Mouse (Mus musculus): ENCODE measurements around the gene Nfkbid. TPM values are rescaled to one million over a fixed set of nuclear protein-coding genes. Genes with fewer than 3 reads are reported as not detected.

The Nfkbid gene
- polyA plus RNA-seq, 1 experiment from 2014 or later: 1.8 TPM

DNA sequence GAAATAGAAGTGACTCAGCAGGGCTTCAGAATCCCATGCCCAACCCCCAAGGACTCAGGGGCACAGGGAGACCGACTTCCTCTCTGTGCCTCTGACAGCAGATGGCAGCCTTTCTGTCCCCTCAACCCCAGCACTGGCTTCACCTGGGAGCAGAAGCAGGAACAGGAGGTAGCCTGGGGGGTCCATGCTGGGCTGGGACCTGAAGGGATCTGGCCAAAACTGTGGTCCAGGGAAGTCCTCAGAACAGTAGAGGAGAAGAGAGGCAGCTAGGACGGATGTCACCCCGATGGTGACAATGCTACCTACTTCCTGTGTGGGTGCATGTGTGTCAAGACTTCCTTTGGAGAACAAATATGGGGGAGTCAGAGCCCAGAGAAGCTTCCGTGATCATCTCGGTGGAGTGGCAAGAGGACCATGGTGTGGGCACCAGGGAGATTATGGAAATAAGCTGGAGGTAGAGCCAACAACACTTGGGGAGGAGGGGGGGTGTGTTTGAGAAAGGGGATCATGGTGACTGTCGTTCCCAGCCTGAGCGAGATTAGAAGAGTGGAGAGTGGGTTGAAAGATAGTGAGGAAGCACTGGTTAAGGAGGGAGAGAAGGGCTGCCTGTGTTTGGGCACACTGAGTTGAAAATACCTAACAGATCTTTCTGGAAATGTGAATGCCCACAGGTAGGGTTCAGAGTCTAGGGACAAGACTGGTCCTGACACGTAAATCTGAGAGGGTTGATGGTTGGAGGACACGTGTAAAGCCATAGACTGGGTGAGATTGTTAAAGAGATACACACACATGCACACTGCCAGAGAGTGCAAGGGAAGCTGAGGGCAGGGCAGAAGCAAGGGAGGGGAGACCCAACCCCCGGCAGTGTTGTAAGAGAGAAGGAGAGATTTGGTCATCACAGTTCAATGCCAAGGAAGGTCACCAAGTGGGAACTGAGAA lies 1.7 kb upstream of the Nfkbid start, which contains the start of gene Hcst:
TSS of gene Hcst (minus strand) at position 294 of the 939 bp plus-strand sequence.
- Histone ChIP-seq H3K4me2 (peak within 1 kb of the TSS; percentile 74), H3K36me3 (ENCODE audit: control insufficient read depth, insufficient read depth, low read length) (no peaks in the 10 kb centered on the region), H3K4me1 (replicated peaks; ENCODE audit: control insufficient read depth, insufficient read depth, low read length) (0 out of 2 replicates have a peak, but pooled peaks cover 5% of the 10 kb centered on the region), H3K9me3 (ENCODE audit: control insufficient read depth, low read length) (no peaks in the 10 kb centered on the region), H3K9ac (ENCODE audit: low read depth, low read length) (no peak within 1 kb of the TSS), H3K27ac (ENCODE audit: low read depth, low read length) (peak within 1 kb of the TSS; percentile 39; the same call in 1 of the 2 replicates), H3K27me3 (replicated peaks; ENCODE audit: control insufficient read depth, insufficient read depth, low read length) (no peaks in the 10 kb centered on the region), H3K4me3 (ENCODE audit: low read depth, low read length) (peak within 1 kb of the TSS; percentile 5; the same call in 1 of the 2 replicates)
- DNase-seq (ENCODE audit: low spot score): no peak
- WGBS: 30% methylated on average over 10 of the region's 10 CpGs
- ATAC-seq (replicated peaks; ENCODE audit: low FRiP score): 0 out of 2 replicates have a peak, but pooled peaks have one; percentile 21

DNA sequence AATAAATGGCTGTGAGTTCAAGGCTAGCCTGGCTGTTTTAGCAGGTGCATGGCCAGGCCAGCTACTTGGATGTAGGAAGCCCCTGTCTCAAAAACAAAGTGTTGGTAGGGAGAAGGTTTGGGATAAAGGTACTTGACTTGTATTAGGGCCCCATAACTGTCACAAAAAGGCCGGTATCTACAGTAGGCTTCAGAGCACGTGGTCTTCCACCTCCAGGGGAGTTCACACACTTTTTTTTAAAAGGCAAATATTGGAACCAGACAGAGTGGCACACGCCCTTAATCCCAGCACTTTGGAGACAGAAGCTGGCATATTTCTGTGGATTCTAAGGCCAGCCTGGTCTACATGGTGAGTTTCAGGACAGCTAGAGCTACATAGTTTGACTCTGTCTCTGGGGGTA lies 859 bp upstream of the Nfkbid start:
- Histone ChIP-seq H3K36me3 (ENCODE audit: control insufficient read depth, insufficient read depth, low read length) (peaks cover 2% of the 10 kb centered on the region; the same call in 1 of the 2 replicates), H3K4me1 (replicated peaks; ENCODE audit: control insufficient read depth, insufficient read depth, low read length) (0 out of 2 replicates have a peak, but pooled peaks cover 5% of the 10 kb centered on the region), H3K4me2 (peak overlapping the region; percentile 74), H3K9ac (ENCODE audit: low read depth, low read length) (no peak overlapping the region), H3K9me3 (ENCODE audit: control insufficient read depth, low read length) (no peaks in the 10 kb centered on the region), H3K27me3 (replicated peaks; ENCODE audit: control insufficient read depth, insufficient read depth, low read length) (no peaks in the 10 kb centered on the region), H3K4me3 (ENCODE audit: low read depth, low read length) (no peak overlapping the region), H3K27ac (ENCODE audit: low read depth, low read length) (no peak overlapping the region)
- DNase-seq (ENCODE audit: low spot score): no peak
- ATAC-seq (replicated peaks; ENCODE audit: low FRiP score): no peak
- 69% methylated on average over 3 of the region's 3 CpGs for WGBS

DNA sequence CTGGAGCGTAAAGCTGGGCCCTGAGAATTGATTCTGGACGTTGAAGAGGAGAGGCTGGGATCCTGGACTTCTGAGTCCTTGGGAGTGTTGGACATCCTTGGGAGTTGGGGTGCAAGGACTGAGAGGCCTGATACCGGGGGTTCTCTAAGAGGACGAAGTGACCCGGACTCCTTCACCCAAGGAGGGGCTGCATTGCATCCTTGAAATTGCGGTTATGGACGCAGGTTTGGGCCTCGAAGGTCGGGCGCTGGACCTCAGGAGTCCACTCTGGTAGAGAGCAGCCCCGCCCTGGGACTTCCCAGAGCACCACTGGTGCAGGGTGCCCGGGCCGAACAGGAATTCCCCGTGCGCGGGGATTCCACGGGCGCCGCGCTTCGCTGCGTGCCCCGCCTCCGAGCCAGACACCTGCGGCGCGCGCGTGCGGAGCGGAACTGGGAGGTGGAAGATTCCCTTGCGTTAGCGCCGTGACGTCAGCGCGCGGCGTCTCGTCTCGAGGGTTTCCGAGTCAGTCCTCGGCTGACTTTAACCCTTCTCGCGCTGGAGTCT lies 431 bp downstream of the Nfkbid start:
- peak overlapping the region; percentile 74 for H3K4me2 ChIP-seq
- H3K9me3 ChIP-seq (ENCODE audit: control insufficient read depth, low read length): no peaks in the 10 kb centered on the region
- H3K4me1 ChIP-seq (replicated peaks; ENCODE audit: control insufficient read depth, insufficient read depth, low read length): 0 out of 2 replicates have a peak, but pooled peaks cover 5% of the 10 kb centered on the region
- peak overlapping the region; percentile 50 for H3K9ac ChIP-seq (ENCODE audit: low read depth, low read length)
- under 1% methylated on average over 45 of the region's 45 CpGs for WGBS
- DNase-seq (ENCODE audit: low spot score): peak; percentile 79
- H3K36me3 ChIP-seq (ENCODE audit: control insufficient read depth, insufficient read depth, low read length): peaks cover 8% of the 10 kb centered on the region; the same call in 1 of the 2 replicates
- H3K4me3 ChIP-seq (ENCODE audit: low read depth, low read length): peak overlapping the region; percentile 48
- no peak overlapping the region for H3K27ac ChIP-seq (ENCODE audit: low read depth, low read length)
- ATAC-seq (replicated peaks; ENCODE audit: low FRiP score): peak; percentile 65
- H3K27me3 ChIP-seq (replicated peaks; ENCODE audit: control insufficient read depth, insufficient read depth, low read length): no peaks in the 10 kb centered on the region

DNA sequence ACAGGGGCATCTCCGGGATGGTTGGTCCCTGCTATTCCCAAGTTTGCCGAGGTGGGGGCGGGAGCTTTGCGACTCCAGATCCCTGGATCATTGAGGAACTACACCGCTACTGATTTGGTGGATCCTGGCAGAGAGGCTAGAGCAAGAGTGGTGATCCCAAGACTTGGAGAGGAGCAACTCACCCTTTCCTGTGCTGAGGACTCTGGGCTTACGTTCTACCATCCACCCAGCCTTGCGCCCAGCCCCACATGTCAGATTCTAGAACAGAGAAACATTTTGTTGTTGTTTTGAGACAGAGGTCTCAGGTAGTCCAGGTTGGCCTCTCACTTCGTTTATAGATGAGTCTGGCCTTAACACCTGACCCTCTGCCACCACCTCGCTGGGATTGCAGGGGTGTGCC lies 1.0 kb downstream of the Nfkbid start:
- peak overlapping the region; percentile 48 for H3K4me3 ChIP-seq (ENCODE audit: low read depth, low read length)
- no peaks in the 10 kb centered on the region for H3K9me3 ChIP-seq (ENCODE audit: control insufficient read depth, low read length)
- H3K36me3 ChIP-seq (ENCODE audit: control insufficient read depth, insufficient read depth, low read length): peaks cover 12% of the 10 kb centered on the region; the same call in 1 of the 2 replicates
- no peak overlapping the region for H3K27ac ChIP-seq (ENCODE audit: low read depth, low read length)
- WGBS: 6% methylated on average over 9 of the region's 9 CpGs
- peak overlapping the region; percentile 50 for H3K9ac ChIP-seq (ENCODE audit: low read depth, low read length)
- H3K27me3 ChIP-seq (replicated peaks; ENCODE audit: control insufficient read depth, insufficient read depth, low read length): no peaks in the 10 kb centered on the region
- DNase-seq (ENCODE audit: low spot score) (no peak), ATAC-seq (replicated peaks; ENCODE audit: low FRiP score) (no peak)
- H3K4me2 ChIP-seq: peak overlapping the region; percentile 74
- H3K4me1 ChIP-seq (replicated peaks; ENCODE audit: control insufficient read depth, insufficient read depth, low read length): 0 out of 2 replicates have a peak, but pooled peaks cover 5% of the 10 kb centered on the region

DNA sequence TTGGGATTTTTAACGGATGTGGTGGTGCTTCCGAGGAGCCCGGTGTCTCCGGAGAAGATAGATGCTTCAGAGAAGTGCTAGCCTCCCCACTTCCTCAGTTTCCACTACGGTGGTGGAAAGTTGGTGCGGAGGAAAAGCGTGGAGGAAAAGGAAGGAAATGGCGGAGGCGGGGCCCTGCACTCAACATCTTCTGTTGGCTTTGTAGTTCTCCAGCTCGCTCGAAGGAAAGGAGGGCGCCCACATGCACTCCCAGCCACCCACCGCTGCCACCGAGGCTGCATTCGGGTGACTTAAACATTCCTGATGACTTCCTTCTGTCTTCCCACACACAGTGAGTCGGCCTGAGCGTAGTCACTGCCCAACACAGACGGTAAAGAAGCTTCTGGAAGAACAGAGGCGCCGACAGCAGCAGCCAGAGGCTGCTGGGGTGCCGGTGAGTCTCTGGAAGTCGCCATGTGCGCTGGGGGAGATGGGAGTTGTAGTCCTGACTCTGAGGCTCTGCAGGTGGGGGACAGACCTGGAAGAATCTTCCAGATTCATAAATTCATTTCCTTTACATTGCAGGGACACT lies 1.6 kb downstream of the Nfkbid start:
- Histone ChIP-seq H3K9me3 (ENCODE audit: control insufficient read depth, low read length) (no peaks in the 10 kb centered on the region), H3K4me2 (peak overlapping the region; percentile 74), H3K4me3 (ENCODE audit: low read depth, low read length) (peak overlapping the region; percentile 48), H3K9ac (ENCODE audit: low read depth, low read length) (peak overlapping the region; percentile 50), H3K36me3 (ENCODE audit: control insufficient read depth, insufficient read depth, low read length) (peaks cover 12% of the 10 kb centered on the region; the same call in 1 of the 2 replicates), H3K4me1 (replicated peaks; ENCODE audit: control insufficient read depth, insufficient read depth, low read length) (0 out of 2 replicates have a peak, but pooled peaks cover 5% of the 10 kb centered on the region), H3K27ac (ENCODE audit: low read depth, low read length) (no peak overlapping the region), H3K27me3 (replicated peaks; ENCODE audit: control insufficient read depth, insufficient read depth, low read length) (no peaks in the 10 kb centered on the region)
- ATAC-seq (replicated peaks; ENCODE audit: low FRiP score) (no peak), DNase-seq (ENCODE audit: low spot score) (no peak)
- 27% methylated on average over 23 of the region's 23 CpGs for WGBS

DNA sequence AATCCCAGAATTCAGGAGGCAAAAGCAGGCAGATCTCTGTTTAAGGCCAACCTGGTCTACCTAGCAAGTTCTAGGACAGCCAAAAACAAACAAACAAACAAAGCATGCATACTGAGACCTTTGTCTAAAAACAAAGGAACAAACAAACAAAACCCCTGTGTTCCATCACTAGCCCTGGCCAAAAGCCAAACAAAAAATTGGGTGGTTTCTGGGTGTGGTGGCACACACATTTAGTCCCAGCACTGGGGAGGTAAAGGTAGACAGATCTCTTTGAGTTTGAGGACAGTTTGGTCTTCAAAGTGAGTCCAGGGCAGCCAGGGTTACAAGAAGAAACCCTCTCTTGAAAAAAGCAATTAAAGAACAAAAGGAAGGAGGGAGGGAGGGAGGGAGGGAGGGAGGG lies 7.8 kb downstream of the Nfkbid start:
- no peak overlapping the region for H3K4me2 ChIP-seq
- H3K27ac ChIP-seq (ENCODE audit: low read depth, low read length): no peak overlapping the region
- no peak overlapping the region for H3K4me3 ChIP-seq (ENCODE audit: low read depth, low read length)
- H3K27me3 ChIP-seq (replicated peaks; ENCODE audit: control insufficient read depth, insufficient read depth, low read length): no peaks in the 10 kb centered on the region
- no peak for ATAC-seq (replicated peaks; ENCODE audit: low FRiP score)
- no peak for DNase-seq (ENCODE audit: low spot score)
- no peaks in the 10 kb centered on the region for H3K4me1 ChIP-seq (replicated peaks; ENCODE audit: control insufficient read depth, insufficient read depth, low read length)
- no peaks in the 10 kb centered on the region for H3K9me3 ChIP-seq (ENCODE audit: control insufficient read depth, low read length)
- H3K36me3 ChIP-seq (ENCODE audit: control insufficient read depth, insufficient read depth, low read length): peaks cover 12% of the 10 kb centered on the region; the same call in 1 of the 2 replicates
- no peak overlapping the region for H3K9ac ChIP-seq (ENCODE audit: low read depth, low read length)

DNA sequence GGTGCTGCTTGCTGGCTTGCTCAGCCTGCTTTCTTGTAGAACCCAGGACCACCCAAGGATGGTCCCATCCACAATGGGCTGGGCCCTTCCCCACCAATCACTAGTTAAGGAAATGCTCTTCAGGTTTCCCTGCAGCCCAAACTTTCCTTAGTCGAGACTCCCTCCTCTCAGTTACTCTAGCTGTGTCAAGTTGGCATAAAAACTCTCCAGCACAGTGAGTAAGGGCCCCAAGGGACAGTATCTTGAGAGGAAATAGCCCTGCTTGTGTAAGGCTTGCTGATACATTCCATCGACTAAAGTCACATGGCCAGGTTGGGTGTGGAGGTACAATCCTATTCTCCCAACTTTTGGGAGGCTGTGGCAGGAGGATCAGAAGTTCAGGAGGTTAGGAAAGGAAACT lies 8.7 kb downstream of the Nfkbid start:
- peaks cover 12% of the 10 kb centered on the region; the same call in 1 of the 2 replicates for H3K36me3 ChIP-seq (ENCODE audit: control insufficient read depth, insufficient read depth, low read length)
- no peaks in the 10 kb centered on the region for H3K9me3 ChIP-seq (ENCODE audit: control insufficient read depth, low read length)
- no peak overlapping the region for H3K4me2 ChIP-seq
- no peak overlapping the region for H3K27ac ChIP-seq (ENCODE audit: low read depth, low read length)
- no peaks in the 10 kb centered on the region; the same call in 1 of the 2 replicates for H3K27me3 ChIP-seq (replicated peaks; ENCODE audit: control insufficient read depth, insufficient read depth, low read length)
- no peak overlapping the region for H3K4me3 ChIP-seq (ENCODE audit: low read depth, low read length)
- DNase-seq (ENCODE audit: low spot score): no peak
- ATAC-seq (replicated peaks; ENCODE audit: low FRiP score): no peak
- WGBS: 45% methylated on average over 2 of the region's 2 CpGs
- H3K9ac ChIP-seq (ENCODE audit: low read depth, low read length): no peak overlapping the region
- H3K4me1 ChIP-seq (replicated peaks; ENCODE audit: control insufficient read depth, insufficient read depth, low read length): no peaks in the 10 kb centered on the region

DNA sequence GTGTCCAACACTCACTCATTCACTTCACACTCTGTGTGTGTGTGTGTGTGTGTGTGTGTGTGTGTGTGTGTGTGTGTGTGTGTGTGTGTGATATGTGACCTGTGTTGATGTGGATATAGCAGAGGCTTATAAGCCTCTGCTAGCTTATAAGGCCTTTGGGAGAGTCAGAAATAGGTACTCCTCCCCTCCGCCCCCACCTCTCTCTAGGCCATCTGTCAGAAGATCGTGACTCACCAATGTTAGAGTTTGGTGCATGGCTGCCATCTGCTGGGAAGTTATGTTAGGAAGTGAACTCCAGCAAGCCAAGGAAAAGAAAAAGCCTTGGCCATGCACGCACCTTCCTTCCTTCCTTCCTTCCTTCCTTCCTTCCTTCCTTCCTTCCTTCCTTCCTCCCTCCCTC lies 10.3 kb downstream of the Nfkbid start:
- ATAC-seq (replicated peaks; ENCODE audit: low FRiP score) (no peak), DNase-seq (ENCODE audit: low spot score) (no peak)
- Histone ChIP-seq H3K4me2 (no peak overlapping the region), H3K9me3 (ENCODE audit: control insufficient read depth, low read length) (no peaks in the 10 kb centered on the region), H3K36me3 (ENCODE audit: control insufficient read depth, insufficient read depth, low read length) (peaks cover 5% of the 10 kb centered on the region; the same call in 1 of the 2 replicates), H3K27me3 (replicated peaks; ENCODE audit: control insufficient read depth, insufficient read depth, low read length) (peaks cover 8% of the 10 kb centered on the region), H3K4me3 (ENCODE audit: low read depth, low read length) (no peak overlapping the region), H3K27ac (ENCODE audit: low read depth, low read length) (no peak overlapping the region), H3K9ac (ENCODE audit: low read depth, low read length) (no peak overlapping the region), H3K4me1 (replicated peaks; ENCODE audit: control insufficient read depth, insufficient read depth, low read length) (no peaks in the 10 kb centered on the region)
- WGBS: 12% methylated on average over 3 of the region's 3 CpGs
